Mouse (Mus musculus) liver, embryonic 18 days (tissue): Measurements from ENCODE around the gene Nhp2. TPM values are rescaled to one million over a fixed set of nuclear protein-coding genes. Genes with fewer than 3 reads are reported as not detected.

ENCODE experiments used
- polyA plus RNA-seq: library from polyadenylated mRNA; depleted of rRNA; stranded (reverse); fragments of >200 nt; gene quantifications from 2 replicates; pipeline ENCODE4 v1.2.3, GENCODE M21; 2012; rRNA removed

The Nhp2 gene
- 44.9 and 45.9 TPM in 2 replicates for polyA plus RNA-seq

GRCm38 (mm10) chr11:51619409-51620060, at the start of gene Nhp2:
Gene Nhp2 (plus strand): TSS chr11:51619735.

GRCm38 (mm10) chr11:51584431-51585248, 34.9 kb upstream of the Nhp2 start, which contains the start of gene Phykpl:
Gene Phykpl (plus strand): TSS chr11:51584757.

GRCm38 (mm10) chr11:51606447-51607095, 13.0 kb upstream of the Nhp2 start, which contains the start of gene Hnrnpab:
Gene Hnrnpab (minus strand): TSS chr11:51606847.

GRCm38 (mm10) chr11:51635525-51636322, 16.2 kb downstream of the Nhp2 start, which contains the start of gene Rmnd5b:
Gene Rmnd5b (minus strand): TSS chr11:51635896.

GRCm38 (mm10) chr11:51650691-51651515, 31.4 kb downstream of the Nhp2 start, which contains the start of the genes N4bp3 and D930048N14Rik:
Gene N4bp3 (minus strand): TSS chr11:51650842.
Gene D930048N14Rik (plus strand): TSS chr11:51650954.

Other genes with a start within 250 kb of the Nhp2 start
- 12.5 and 14.8 TPM in 2 replicates for gene Phykpl, start 35.0 kb upstream of the Nhp2 start, polyA plus RNA-seq
- 164 and 172 TPM in 2 replicates for gene Hnrnpab, start 12.9 kb upstream of the Nhp2 start, polyA plus RNA-seq
- 13.1 and 13.3 TPM in 2 replicates for gene Rmnd5b, start 16.2 kb downstream of the Nhp2 start, polyA plus RNA-seq
- gene N4bp3, start 31.1 kb downstream of the Nhp2 start, polyA plus RNA-seq: 1.9 and 2.0 TPM in 2 replicates
- gene D930048N14Rik, start 31.2 kb downstream of the Nhp2 start, polyA plus RNA-seq: 1.1 and 1.5 TPM in 2 replicates
- gene 0610009B22Rik, start 69.1 kb downstream of the Nhp2 start, polyA plus RNA-seq: 19.0 and 22.0 TPM in 2 replicates
- gene Sec24a, start 143.9 kb downstream of the Nhp2 start, polyA plus RNA-seq: 7.8 and 8.1 TPM in 2 replicates
- 85.3 and 114 TPM in 2 replicates for gene Sar1b, start 144.0 kb downstream of the Nhp2 start, polyA plus RNA-seq
- gene Jade2, start 237.9 kb downstream of the Nhp2 start, polyA plus RNA-seq: 0.87 and 0.96 TPM in 2 replicates